Mouse (Mus musculus): ENCODE data around the gene Olfr536.
"Not testable (repeated sequence)": the region's sequence is repeated elsewhere in the genome, so short reads cannot be mapped to it uniquely, and the experiment has no call there.

The Olfr536 gene

DNA sequence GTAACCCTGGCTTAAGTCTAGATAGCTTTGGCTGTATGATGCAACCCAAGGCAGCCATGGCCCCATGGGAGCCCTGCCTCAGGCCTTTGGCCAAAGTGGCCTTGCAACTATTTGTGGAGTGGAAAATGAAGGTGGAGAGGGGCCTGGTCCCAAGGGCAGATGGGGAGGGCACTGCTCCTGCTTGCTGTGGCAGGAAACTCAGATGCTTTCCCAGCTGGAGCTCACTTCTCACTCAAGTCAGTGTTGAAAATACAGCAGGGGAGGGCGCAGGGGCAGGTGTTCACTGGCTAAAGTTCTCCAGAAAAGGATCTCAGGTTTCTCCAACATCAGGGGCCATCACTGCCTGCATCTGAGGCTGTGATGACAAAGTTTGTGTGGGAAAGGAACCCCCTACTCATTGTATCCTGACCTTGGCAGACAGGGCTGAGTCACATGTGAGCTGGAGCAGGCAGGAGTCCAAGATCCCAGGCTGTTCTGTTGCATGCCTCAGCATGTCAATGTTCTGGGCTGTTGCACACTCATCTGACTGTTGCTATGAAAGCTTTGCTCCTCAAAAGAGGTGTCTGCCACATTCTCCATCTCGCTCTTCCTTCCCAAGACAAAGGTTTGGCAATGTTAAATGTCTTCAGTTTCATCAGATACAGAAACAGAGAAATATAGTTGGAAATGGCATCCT lies at the start of gene Olfr536:
Gene Olfr536 (minus strand): TSS at position 51 of the 676 bp plus-strand sequence.
- DNase-seq, result not testable (repeated sequence)

DNA sequence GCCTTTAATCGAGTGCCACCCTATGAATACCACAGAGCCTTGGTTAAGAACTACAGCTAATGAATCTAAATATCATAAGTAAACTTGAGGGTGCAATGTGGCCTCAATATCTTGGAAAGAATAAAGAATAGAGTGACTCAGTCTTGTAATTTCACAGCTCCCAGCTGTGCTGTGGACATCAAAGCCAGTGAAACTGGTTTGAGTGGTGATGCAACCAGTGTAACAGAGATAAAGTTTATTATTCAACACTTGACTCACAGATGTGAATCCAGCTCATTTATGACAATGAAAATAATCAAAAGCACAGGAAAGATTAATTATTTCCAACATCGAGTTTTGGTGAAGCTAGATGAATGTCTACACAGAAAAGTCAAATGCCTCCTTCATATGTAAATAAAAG lies 32.5 kb upstream of the Olfr536 start:
- DNase-seq, result no peak

DNA sequence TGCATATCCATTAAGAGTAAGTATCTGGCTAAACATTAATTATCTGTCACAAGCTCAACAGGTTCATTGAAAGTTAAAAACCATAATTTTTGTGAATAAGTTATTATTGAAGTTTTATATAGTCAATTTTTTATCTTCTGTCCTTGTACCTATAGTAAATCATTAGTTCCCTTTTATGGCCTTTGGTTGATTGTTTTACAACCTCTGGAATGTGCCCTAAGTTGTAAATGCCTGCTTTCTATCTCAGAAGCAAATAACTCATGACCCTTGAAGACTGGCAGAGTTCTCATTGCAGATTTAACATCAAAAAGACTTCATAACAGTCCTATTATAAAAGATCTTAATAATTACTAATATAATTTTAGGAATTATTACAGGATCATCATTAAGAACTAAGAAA lies 12.5 kb downstream of the Olfr536 start:
- DNase-seq, result no peak

DNA sequence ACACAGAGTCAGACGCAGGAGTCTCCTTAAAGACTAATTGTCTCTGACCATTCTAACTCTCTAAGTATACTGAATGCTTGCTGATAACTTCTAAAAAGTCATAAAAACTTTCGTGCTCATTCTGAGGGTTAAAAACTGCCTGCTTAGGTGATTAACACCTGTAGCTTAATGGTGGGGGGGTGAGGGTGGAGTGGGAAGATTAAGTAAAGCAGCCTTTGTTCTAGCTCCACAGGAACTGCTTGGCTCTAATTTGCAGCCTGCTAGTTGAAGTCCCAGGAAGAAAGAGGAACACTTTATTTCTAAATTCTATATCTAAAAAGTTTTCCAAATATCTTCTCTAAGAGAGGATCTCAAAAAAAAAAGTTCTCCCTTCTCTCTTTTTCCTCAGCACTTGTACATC lies 13.0 kb downstream of the Olfr536 start:
- no peak for DNase-seq

DNA sequence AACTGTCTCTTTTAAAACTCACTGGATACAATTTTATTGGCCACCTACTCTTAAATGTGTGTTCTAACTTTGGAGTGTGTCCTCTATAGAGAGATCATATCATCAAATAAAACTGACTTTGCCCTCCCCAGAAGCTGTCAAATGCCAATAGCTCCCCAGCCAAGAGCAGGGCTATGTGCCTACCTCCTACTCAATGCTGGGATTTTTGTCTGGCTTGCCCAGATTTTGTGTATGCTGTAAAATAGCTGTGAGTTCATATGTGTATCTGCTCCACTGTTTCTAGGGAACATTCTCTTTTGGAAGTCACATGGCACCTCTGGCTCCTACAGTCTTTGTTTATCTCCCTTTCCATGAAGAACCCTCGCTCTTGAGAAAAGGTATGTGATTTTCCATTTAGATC lies 18.2 kb downstream of the Olfr536 start:
- no peak for DNase-seq

DNA sequence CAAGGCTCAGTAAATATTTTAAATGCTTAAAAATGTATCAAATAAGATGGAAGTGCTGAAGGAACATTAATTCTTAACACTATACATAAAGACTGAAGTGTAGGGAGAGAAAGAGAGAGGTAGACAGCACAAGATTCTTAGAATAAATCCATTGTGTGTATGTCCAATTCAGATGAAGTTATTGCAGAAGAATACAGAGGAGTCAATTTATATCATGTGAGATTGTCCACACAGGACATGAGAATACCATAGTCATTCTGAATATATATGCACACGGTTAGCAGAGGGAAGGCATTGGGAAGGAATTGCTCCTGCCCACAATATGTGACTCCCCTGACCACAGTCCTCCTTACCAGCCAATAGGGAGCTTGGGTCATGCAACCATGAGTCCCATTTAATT lies 23.3 kb downstream of the Olfr536 start, which contains the start of gene Olfr535:
Gene Olfr535 (plus strand): TSS at position 301 of the 400 bp plus-strand sequence.
- DNase-seq, result no peak

DNA sequence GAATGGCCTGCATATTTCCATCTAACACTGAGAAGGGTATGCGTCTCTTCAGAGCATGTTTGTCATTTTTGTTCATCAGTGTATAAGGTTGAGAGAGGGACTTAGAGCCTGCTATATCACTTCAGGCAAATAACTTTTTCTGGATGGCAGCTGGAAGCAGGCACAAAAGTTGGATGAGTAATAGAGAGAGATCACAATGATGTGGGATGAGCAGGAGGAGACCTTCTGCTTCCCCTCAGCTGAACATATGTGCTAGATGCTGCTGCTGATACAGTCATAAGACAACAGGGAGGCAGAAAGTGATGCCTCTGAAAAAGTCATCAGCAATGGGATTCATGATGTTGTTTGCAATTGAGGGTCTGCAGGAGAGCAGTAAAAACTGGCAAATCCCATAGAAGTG lies 28.5 kb downstream of the Olfr536 start:
- DNase-seq, result no peak

DNA sequence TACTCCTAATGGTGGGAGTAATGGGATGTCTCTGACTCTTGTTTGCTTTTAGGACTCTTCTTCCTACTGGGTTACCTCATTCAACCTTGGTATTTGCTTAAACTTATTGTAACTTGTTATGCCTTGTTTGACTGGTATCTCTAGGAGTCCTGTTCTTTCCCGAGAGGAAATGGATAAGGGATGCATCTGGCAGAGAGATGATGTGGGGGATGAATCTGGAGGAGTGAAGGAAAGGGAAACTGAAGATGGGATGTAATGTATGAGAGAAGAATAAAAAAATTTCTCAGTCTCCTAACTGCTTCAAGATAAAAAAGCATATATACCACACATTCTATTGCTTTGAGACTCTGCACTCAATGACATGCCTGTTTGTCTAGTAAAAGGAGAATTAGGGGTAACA lies 29.3 kb downstream of the Olfr536 start:
- DNase-seq, result no peak

DNA sequence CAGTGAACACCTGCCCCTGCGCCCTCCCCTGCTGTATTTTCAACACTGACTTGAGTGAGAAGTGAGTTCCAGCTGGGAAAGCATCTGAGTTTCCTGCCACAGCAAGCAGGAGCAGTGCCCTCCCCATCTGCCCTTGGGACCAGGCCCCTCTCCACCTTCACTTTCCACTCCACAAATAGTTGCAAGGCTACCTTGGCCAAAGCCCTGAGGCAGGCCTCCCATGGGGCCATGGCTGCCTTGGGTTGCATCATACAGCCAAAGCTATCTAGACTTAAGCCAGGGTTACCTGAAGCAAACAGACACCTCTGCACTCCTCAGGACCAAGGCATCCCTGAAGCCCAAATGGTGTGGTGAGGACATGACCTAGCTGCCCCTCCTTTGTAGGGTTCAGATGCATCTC lies 44.1 kb downstream of the Olfr536 start, which contains the start of gene Olfr533:
Gene Olfr533 (plus strand): TSS at position 301 of the 400 bp plus-strand sequence.
- DNase-seq, result not testable (repeated sequence)

Measured in lung, postnatal 10 days (tissue).